Mouse (Mus musculus): ENCODE measurements around the gene Mrps25.

The Mrps25 gene

DNA sequence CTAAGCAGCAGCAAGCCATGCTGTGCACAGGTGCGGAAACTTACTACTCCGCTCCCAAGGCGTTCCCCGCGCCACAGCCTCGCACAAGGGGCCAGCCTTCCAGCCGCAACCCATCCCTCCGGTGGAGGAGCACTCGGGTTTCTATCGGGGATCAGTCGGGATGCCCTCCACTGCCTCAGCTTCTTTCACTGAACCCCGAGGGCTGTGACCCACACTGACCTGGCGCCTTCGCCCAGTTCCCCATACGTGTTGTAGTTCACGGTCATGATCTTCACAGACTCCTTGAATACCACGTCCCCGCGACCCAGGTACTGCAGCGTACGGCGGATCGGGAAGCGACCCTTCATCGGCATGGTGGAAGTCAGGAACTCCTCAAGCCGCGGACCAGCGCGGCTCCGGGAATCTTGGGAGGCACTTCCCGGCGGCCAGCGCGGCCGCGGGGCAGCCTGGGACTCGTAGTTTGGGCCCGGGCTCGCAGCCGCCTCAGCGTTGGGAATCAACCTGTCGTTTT lies at the start of gene Mrps25:
TSS of gene Mrps25 (minus strand) at position 413 of the 511 bp plus-strand sequence.
- DNase-seq = peak; percentile 35 to 46

DNA sequence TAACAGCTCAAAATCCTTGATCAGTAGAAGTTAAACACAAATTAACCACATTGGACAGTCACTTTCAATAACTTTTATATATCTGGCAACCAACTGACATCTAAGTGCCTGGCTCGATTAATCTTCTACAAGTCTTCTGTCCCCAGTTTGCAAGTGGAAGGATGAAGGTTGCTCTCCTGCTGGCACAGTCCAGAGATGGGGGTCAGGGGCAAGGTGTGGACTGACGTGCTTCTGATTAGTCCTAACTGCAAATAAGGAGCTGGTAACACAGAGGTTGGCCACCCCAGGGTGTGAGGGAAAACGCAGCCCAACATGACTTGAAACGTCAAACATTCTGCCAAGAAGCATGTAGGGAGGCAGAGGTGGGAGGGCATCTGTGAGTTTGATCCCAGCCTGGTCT lies 47.9 kb upstream of the Mrps25 start:
- no peak for DNase-seq

DNA sequence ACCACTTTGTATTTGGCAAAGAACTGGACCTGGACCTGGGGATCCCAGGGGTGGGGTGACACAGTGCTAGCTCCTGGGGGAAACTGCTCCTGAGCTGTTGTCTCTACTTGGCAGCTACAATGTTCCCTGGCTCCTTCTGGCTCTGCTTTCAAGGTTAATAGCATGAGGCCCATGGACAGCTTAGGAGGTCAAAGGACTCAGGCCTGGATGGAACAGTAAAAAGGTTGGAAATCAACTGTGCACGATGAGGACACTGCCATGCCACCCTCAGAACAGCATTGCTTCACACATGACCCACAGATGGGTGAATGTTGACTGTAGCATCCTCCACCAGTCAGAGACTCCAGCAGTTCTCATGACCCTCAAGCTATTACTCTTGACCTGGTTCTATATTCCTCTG lies 47.5 kb upstream of the Mrps25 start:
- no peak for DNase-seq

DNA sequence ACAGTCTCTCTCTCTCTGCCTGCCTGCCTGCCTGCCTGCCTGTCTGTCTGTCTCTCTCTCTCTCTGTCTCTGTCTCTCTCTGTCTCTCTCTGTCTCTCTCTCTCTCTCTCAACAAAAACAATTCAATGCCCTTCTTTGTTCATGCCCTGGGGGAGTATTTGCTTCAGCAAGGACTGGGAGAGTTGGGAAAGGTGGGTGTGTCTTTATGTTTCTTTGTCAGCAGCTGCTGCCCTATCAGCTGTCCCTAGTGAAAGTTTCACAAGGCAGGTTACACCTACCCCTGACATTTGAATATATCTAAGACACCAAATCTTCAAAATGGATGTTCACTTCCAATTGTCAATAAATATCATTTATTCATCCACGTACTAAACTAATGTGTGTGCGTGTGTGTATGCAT lies 45.8 kb upstream of the Mrps25 start:
- DNase-seq = no peak

DNA sequence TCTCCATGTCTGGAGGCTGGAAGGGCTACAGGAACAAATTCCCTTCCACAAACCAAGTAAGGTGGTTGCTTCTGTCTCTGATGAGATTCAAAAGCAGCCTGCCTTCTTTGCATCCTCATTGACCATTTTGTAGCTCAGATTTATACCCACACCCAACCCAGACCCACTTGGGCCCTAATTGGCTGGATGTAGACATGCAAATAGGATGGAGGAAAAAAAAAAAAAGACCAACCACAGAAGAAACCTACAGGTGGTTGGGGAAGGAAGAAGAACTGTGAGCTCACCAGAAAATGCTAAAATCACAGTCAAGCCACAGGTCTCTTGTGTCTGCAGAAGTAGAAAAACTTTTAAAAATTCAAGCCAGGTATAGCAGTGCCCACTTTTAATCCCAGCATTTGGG lies 45.3 kb upstream of the Mrps25 start:
- DNase-seq = no peak

DNA sequence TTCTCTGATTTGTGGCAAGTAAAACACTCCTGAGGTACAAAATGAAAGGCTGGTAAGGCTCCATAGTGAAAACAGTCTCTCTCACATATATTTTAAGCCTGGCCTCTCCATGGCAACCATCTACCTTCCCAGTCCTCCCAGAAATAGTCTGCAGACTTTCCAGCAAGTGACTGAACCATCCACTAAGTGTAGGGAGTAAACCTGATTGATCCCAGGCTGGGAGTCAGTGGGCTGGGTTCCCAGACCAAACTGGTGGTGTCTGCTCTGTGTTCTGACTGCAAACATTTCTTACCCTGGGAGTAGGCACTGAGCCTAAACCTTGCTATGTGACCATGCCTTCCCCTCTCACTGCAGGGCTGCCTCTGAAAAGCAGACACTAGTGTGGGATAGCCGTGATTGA lies 41.1 kb upstream of the Mrps25 start:
- DNase-seq = no peak

DNA sequence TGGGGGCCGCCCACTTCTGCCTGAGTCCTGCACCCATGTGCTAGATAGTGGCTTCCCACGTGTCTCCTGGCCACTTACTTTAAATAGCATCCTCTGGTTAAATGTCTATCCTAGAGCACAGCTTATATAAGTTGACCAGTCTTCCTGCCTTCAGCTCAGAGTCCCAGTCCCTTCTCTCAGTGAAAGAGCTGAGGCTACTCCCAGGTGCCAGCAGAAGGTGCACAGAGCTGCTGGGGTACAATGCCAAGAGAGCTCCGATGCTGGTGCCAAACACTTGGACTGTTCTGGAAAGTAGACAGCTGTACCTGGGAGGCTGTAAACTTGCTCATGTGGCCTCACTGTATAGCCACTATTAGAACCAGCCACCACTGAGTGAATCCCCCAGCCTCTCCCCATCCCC lies 38.2 kb upstream of the Mrps25 start:
- no peak for DNase-seq

DNA sequence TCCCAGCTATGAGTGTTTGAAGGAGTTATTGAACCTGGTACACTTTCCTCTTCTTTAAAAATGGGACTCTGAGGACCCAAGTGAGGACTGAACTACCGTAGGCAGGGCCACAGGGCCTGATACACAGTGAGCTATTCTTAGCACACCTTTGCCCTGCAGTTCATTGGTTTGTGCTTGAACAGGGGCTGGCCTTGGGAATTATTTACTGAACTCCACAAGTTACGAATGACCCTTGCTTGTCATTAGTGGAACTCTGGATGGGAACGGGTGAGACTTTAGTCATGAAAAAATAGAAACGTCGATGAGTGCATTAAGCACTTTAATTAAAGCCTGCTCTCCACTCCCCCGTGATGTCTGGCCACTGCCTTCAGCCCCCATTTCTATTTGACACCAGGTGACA lies 37.8 kb upstream of the Mrps25 start:
- DNase-seq = no peak

DNA sequence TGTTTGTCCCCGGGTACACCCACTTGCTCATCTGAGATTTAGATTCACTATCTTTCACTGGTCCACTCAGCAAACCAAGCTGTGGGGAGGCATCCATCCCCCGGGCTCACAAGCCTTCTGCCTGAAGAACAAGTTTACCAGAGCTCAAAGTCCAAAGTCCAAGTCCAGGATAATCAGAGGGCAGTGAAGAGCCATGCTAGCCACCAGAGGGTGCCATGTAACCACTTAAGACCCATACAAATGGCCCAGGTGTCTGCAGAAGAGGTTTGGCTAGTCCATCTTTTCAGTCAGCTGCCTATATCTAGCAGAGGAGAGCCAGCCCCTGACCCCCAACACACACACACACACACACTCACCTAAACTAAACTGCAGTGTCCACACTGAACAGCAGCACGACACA lies 35.6 kb upstream of the Mrps25 start:
- DNase-seq = no peak

DNA sequence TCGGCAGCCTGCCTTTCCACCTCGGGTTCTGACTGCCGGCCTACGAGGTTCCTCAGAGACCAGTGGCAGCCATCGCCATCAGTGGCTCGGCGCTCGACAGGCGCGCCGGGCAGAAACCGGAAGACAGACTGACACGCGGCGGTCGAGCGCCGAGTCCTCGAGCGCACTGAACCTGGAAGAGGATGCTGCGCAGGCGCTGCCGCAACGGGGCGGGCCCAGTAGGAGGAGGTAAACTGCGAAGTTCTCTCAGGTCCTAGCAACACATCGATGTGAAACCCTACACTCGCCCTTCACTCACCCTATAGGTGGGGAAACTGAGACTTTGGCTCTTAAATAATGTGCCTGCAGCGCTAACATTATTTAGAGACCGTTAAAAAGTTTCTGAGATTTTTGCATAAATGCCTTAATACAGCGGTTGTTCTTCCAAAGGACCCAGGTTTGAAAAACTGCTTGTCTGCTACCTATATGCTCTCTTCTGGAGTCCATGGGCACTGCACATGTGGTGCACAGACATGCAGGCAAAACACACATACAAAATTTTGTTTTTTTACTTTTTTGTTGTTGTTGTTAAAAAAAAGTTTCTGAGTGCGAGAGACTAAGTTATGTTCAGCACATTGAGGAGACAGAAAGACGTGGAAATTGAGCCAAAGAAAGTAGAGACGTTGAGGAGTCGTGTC lies 31.1 kb upstream of the Mrps25 start, which contains the start of gene Rbsn:
TSS of gene Rbsn (minus strand) at position 153 of the 677 bp plus-strand sequence.
- peak; percentile 86 to 88 for DNase-seq

DNA sequence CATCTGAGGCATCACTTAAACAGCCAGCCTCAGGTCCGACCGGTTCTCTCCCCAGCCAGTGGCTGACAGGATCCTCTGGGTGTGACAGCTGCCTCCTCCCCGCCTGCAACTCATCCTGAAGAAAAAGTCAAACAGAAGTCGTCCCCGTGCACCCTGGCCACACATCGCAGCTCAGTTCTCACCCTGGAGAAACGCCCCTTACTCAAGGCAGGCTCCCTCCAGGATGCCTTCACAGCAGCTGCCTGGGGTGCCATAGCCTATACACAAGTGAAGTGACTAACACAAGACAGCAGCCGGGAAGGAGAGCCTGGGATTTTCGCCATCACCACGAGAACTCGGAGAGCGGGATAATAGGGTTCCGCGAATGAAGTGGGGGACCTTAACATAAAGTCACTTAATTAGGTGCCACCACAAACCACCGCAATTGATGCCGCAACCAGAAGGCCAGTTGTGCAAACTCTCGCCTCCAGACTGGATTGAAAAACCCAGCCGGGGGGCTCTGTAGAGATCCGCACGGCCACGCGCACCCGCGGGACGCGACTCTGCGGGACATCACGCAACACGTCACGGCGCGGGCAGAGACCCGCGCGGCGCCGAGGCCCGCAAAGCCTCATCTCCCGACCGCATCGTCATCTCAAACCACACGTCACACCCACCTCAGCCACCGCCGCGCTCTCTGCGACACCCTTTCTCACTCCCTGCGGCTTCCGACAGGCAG lies 30.4 kb upstream of the Mrps25 start:
- peak in 1 of 2 experiments; percentile 8 for DNase-seq

DNA sequence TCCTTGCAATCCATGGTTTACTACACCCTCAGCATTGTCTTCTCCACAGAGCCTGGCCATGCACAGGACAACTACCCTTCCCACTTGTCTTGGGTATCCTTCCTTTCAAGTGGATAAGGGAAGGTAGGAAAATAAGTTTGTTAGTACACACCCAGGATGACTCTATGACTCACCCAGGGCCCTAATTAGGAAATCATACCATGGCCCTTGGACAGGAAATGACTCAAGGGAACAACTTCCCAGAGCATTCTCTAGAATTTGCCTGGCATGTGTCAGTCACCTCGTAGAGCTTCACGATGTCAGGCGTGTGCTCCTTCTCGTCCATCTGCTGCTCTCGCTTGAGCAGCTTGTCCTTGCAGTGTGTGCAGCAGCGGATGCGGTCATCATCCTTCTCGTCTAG lies 15.6 kb upstream of the Mrps25 start:
- no peak for DNase-seq

DNA sequence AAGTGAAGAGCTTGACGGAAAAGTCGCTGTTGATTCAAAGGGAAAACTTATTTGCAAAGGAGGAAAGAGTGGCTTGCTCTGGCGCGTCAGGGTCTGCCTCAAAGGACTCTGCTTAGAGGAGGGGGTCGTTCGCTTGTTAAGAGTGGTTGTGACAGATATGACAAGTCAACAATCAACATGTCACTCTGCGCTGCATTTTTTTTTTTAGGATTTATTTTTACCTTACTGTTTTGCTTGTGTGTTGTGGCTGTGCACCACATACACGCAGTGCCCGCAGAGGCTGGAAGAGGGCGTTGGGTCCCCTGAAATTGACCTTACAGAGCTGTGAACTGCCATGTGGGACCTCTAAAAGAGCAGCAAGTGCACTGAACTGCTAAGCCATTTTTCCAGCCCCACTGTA lies 345 bp upstream of the Mrps25 start:
- DNase-seq = no peak

DNA sequence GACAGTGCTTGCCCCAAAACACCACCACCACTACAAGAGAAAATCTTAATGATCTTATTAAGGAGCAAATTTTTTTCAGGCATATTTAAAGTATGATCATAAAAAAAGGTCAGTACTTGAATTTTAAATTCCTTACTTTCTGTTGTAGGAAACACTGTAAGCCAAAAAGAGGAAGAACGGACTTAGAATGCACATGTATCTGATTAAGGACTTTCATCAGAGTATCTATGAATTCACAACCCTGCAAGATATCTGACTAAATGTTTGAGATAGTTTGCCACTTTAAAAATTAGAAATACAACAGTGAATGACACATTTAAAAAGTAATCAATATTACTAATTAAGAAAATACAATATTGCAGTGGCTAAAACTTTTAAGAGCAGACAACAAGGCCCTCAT lies 7.4 kb downstream of the Mrps25 start:
- no peak for DNase-seq

DNA sequence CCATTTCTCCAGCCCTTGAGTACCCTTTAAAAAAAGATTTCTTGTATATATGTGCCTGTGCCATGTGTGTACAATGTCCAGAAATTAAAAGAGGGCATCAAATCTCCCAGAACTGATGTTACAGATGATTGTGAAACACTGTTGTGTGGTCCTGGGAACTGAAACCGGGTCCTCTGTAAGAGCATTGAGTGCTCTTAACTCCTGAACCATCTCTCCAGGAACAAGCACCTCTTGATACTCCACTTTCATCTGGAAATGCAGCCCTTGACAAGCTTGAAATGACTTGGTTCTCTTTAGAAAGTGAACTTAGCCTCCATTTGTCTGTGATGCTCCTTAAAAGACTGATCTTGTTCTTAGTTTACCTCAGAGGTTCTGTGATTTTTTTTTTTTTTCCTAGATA lies 21.1 kb downstream of the Mrps25 start:
- DNase-seq = no peak

DNA sequence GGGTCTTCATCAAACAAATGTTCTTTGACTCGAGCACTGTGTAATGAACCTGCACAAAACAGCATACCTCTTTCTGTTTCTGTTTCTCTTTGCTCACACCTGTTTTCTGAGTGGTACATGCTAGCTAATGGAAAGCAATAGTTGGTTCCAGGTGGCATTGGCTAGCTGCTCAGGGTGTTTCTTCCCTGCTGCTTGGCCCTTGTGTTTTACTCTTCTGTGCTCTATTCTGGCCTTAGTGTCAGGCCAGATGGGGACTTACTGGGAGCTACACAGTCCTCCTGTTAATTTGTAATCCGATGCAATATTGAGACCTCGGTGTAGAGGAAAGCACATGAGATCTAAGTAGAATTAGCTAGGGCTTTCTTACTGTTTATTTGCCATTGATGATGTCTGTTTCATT lies 25.0 kb downstream of the Mrps25 start:
- DNase-seq = no peak

DNA sequence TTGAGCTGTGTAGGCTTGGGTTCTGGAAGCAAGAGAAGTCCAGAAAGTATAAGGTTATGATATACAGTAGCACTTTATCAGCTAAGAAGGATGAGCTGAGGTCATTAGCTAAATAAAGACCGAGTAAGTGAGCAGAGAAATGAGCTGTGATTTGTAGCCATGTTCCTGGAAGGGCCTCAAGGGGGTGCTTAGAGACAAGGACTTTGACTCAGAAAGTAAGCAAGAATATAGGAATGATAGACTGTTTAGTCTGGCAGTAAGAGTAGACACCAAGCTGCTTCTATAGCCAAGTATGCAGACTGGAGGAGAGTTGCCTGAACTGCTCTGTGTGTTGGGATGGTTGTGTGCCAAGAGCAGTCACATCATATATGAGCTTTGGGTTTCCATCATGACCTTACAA lies 30.1 kb downstream of the Mrps25 start:
- no peak for DNase-seq

DNA sequence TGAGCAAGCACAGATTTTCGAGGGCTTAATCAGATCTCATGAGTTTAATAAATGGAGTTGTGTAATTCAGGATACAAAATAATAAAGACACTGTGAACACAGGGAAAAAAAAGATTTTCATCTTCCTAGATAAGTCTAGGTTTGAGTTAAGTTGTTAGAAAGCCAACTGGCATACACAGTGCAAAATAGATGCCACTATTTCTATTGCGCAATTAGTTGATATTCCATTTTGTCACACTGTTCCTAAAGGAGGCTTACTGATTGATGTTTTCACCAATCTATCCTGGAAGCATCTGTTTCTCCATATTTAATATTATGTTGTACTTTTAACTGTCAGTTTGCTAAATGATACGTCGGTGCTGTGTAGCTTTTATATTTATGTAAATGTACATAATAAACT lies 38.0 kb downstream of the Mrps25 start:
- DNase-seq = no peak

DNA sequence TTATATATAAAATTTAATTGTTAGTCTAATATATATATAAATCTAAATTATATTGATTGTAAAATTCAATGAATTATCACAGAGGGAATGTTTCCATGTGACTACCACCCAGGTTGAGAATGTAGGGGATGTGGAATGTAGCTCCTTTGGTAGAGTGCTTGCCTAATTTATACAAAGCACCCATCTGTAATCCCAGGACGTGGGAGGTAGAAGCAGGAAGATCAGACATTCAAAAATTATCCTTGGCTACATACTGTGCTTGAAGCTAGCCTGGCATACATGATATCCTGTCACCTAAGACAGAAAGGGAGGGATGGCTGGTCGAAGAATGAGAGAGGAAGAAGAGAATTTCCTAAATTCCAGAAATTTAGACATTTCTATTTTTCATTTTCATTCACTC lies 47.5 kb downstream of the Mrps25 start:
- DNase-seq = no peak

DNA sequence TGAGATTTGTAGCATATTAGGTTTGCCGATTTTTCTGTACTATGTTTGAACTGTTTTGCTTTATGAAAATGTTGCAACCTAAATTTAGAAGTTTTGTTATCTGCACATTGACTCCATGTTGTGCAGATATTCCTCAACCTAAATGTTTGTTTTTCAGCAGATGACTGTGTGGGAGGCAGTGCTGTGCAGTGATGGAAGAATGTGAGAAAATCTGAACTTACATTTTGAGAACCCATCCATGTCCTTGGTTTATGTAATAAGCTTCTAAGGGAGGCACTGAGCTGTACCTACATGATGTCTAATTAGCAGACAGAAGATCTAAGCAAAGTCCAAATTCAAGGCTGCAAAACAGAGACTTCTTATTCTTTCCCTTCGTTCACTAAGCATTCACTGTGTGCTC lies 50.2 kb downstream of the Mrps25 start:
- DNase-seq = no peak

DNA sequence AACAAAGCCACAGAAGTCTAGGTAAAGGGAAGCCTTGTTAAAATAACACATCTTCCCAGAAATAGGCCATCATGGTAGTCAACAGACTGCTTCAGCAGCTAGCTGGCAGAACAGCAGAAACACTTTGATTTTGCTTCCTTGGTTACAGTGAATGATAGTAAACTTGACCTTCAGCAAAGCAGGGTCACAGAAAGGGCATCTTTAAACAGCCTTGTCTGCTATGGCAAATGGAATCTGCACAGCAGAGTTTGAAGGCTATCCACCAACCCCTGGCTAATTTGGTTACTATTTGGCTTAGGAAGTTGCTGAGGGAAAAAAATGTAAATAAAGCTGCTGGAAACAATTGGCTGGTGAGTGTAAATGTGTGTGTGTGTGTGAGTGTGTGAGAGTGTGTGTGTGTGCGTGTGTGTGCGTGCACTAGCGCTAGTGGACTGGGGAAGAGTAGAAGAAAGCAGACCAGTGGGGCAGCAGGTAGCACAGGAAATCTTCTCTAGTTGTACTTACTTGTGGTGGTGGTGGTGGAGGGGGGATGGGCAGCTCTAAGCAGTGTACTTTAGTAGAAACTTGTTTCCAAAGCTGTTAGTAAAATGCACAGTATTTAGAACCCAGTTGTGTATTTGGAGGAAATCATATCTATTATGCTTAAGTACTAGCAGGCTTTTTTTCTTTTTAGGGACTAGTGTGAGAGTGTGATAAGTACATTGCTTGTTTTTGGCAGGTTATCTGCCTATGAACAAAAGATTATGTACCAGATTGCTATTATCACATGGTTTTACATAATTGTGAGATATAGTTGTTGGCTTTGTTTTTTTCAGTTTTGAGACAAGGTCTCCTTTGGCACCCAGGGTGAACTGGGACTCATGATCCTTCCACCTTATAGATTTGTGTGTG lies 51.6 kb downstream of the Mrps25 start:
- no peak for DNase-seq

DNA sequence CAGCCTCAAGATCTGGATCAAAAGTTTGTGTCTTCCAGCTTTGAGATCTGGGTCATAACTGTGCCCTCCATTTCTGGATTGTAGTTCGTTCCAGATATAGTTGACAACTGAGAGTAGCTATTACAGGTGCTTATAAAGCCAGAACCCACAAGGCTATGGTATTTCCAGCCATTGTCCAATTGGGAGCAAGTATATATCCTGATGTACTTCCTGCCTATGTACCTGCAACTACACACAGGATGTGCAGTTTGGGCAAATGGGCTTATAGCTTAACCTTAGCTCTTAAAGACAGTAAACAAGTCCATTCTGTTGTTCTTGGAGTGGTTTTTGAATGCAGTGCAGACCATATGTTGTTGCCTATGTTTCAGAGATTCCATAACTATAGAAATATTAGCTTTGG lies 52.4 kb downstream of the Mrps25 start:
- no peak for DNase-seq

DNA sequence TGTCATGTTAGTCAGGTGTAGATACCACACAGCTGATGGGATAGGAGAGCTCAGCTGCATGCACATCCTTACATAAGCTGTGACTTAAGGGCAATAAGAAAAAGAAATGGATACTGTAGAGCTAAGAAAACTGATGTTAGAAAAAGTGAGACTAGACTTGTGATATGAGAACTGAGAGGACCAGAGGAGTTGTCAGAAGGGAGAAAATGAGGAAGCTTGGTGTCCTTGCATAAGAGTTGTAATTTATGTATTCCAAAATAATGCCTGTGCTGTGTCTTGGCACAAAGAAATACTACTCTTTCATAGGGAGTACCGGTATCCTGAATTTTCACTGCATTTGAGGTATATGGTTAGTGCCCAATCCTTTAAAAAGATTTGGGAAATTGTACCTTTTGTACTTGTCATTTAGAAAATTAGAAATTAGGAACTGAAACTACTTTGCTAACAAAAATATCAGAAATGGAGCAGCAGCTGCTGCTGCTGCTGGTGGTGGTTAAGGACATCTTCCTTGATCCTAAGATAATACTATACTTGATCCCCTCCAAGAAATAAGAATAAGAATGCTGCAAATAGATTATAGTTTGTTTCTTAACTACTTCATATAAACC lies 56.9 kb downstream of the Mrps25 start:
- no peak for DNase-seq

Measured in thymus, adult 18-20 months (tissue).